Mouse (Mus musculus) forebrain, postnatal 0 days (tissue): ENCODE measurements at regions not wholly inside any gene's neighbourhood (a gene's known extent, or its start where the extent isn't known, plus 50 kb on each side); places are given as distances from the start of the nearest gene placed in this dataset.
"Not testable (repeated sequence)": the region's sequence is repeated elsewhere in the genome, so short reads cannot be mapped to it uniquely, and the experiment has no call there.

ENCODE experiments used
- ATAC-seq: fragments of 200-750 bp; cut with Nextera tagmentation; 2 replicates; pipeline ENCODE4 v1.8.0; 2017; ENCODE audit warnings: mild to moderate bottlenecking, moderate library complexity
- DNase-seq: peaks from one replicate; pipeline ENCODE4 v3.0.0-alpha.2; 2015
- H3K27ac ChIP-seq: fragments of 300-500 bp; sonication (generic); 2 replicates; pipeline ENCODE4 v1.5.1; 2014; ENCODE audit warnings: low read depth, mild to moderate bottlenecking, antibody characterized with exemption, low read length, moderate library complexity, mixed read lengths
- H3K27me3 ChIP-seq: fragments of 300-500 bp; sonication (generic); 2 replicates; pipeline ENCODE4 v1.6.1; 2014; ENCODE audit warnings: mild to moderate bottlenecking, low read length, mixed read lengths; ENCODE audit not compliant: insufficient read depth
- H3K36me3 ChIP-seq: fragments of 300-500 bp; sonication (generic); 2 replicates; pipeline ENCODE4 v1.6.1; 2014; ENCODE audit warnings: mild to moderate bottlenecking, moderate library complexity; ENCODE audit not compliant: insufficient read depth
- H3K4me1 ChIP-seq: fragments of 300-500 bp; sonication (generic); 2 replicates; pipeline ENCODE4 v1.6.1; 2014; ENCODE audit warnings: antibody characterized with exemption; ENCODE audit not compliant: insufficient read depth
- H3K4me2 ChIP-seq: fragments of 300-500 bp; sonication (generic); 2 replicates; pipeline ENCODE4 v1.6.1; 2014; ENCODE audit warnings: low read depth, mild to moderate bottlenecking, moderate library complexity
- H3K4me3 ChIP-seq: fragments of 300-500 bp; sonication (generic); 2 replicates; pipeline ENCODE4 v1.5.1; 2014; ENCODE audit warnings: low read depth, low read length, mixed read lengths
- H3K9ac ChIP-seq: fragments of 300-500 bp; sonication (generic); 2 replicates; pipeline ENCODE4 v1.6.1; 2014; ENCODE audit warnings: mild to moderate bottlenecking
- H3K9me3 ChIP-seq: fragments of 300-500 bp; sonication (generic); 2 replicates; pipeline ENCODE4 v1.6.1; 2016; ENCODE audit warnings: low read length
- CTCF ChIP-seq: sonication (generic); IDR thresholded peaks from 2 replicates; pipeline ENCODE4 v1.5.1; 2016; ENCODE audit warnings: antibody characterized with exemption, control low read depth, low read depth
- WGBS: fragments of 180-500 bp; shearing (Covaris S2); extraction: QIAGEN DNeasy Blood & Tissue Kit; methylation state at CpG from one replicate; pipeline ENCODE4 v1.1.7; 2014; 5-methylcytosine and 5-hydroxymethylcytosine counted together

DNA sequence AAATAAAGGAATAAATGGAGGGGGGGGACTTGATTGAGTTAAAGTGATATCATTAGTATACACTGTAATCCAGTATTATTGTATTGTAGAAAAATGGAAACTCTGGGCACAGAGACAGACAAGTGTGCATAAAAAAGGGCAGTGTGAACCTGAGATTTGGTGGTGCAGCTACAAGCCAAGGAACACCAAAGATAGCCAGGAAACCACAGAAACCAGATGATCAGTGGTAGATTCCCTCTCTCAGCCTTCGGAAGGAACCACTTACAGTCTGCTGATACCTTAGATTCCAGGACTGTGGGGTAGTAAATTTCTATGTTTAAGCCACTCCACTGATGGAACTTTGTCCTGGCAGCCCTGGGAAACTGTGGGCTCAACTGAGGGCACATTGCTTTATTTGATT, 97.1 kb downstream of the Phlda1 start:
- 95% methylated on average over 1 of the region's 1 CpGs for WGBS
- Histone ChIP-seq H3K4me2 (no peak overlapping the region), H3K36me3 (no peaks in the 10 kb centered on the region), H3K4me1 (0 out of 2 replicates have a peak, but pooled peaks cover 8% of the 10 kb centered on the region), H3K9me3 (no peaks in the 10 kb centered on the region), H3K4me3 (no peak overlapping the region), H3K9ac (no peak overlapping the region), H3K27ac (no peak overlapping the region), H3K27me3 (no peaks in the 10 kb centered on the region)
- ATAC-seq, result no peak
- no peak for DNase-seq
- no peak for TF ChIP-seq CTCF

DNA sequence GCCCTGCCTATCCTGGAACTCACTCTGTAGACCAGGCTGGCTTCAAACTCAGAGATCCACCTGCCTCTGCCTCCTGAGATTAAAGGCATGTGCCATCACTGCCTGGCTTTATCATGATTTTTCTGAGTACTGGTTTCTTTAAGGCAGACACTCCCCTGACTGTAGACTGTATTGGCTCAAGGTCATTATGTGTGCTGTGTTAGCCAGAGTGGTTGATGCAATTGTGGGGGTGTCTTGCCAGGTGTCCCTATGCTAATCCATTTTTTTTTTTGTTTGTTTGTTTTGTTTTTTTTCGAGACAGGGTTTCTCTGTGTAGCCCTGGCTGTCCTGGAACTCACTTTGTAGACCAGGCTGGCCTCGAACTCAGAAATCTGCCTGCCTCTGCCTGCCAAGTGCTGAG, 101.3 kb downstream of the Phlda1 start:
- ATAC-seq, H3K9ac ChIP-seq: not testable (repeated sequence)
- WGBS, result 84% methylated on average over 2 of the region's 2 CpGs

DNA sequence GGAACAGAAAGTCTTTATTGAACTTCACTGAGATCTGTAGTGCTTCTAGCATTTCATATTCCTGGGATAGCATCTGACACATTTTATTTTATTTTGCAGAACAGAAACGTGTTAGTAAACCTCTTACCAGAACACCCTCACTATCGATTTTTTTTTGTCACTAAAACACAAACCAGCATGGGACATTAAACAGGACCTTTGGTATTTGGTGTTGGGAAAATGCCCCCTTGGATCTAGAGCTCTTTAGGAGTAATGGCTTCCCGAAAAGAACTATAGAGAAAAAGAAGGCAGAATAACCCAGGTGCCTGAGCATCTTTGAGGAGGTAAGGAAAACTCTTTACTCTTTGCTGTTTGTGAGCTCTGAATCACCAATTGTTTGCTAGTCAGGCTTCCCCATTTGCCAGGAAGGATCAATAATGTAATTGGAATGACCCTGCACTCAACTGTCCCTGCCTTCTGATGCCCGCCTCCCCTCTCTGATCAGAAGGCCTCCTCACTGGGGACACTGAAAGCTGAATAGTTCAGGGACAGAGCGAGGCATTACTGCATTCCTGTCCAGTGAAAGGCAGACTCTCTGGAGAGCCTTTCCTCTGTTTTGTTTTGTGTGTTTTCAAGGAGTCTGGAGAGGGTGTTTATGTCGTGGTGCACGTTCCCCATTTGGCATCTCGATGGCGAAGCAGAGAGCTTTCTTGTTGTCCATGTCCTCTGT, 102.5 kb downstream of the Phlda1 start:
- Histone ChIP-seq H3K4me2 (no peak overlapping the region), H3K4me3 (no peak overlapping the region), H3K27me3 (no peaks in the 10 kb centered on the region), H3K9me3 (no peaks in the 10 kb centered on the region), H3K27ac (no peak overlapping the region), H3K36me3 (no peaks in the 10 kb centered on the region), H3K4me1 (no peaks in the 10 kb centered on the region), H3K9ac (no peak overlapping the region)
- 68% methylated on average over 9 of the region's 9 CpGs for WGBS
- DNase-seq, result no peak
- no peak for TF ChIP-seq CTCF
- no peak for ATAC-seq

More for the DNA sequence above, 101.3 kb downstream of the Phlda1 start:
- H3K9me3 ChIP-seq, H3K4me2 ChIP-seq, H3K4me3 ChIP-seq, DNase-seq, H3K27me3 ChIP-seq, H3K27ac ChIP-seq, H3K36me3 ChIP-seq, H3K4me1 ChIP-seq: not testable (repeated sequence)

DNA sequence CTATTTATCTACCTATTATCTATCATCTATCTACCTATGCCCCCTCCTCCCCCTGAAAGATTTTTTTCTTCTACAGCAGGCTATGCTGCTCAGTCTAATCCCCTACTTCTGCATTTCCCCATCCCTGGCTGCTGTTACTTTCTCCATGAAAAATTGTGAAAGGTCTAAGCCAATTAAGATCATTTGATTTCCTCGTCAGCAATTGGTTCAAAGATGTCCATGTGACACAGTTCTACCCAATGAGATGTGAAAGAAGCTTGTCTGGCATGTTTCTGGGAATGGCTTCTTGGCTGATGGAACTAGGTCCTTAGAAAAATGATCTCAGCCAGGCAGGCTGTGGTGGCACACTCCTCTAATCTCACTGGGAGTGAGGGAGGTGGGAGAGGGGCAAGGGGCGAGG, 103.8 kb downstream of the Phlda1 start:
- H3K4me1 ChIP-seq, result no peaks in the 10 kb centered on the region
- no peaks in the 10 kb centered on the region for H3K9me3 ChIP-seq
- no peak overlapping the region for H3K9ac ChIP-seq
- DNase-seq, result no peak
- WGBS, result 88% methylated on average over 2 of the region's 2 CpGs
- no peak overlapping the region for H3K4me2 ChIP-seq
- no peaks in the 10 kb centered on the region for H3K36me3 ChIP-seq
- TF ChIP-seq CTCF, result no peak
- H3K27ac ChIP-seq, result no peak overlapping the region
- H3K4me3 ChIP-seq, result no peak overlapping the region
- H3K27me3 ChIP-seq, result no peaks in the 10 kb centered on the region
- no peak for ATAC-seq

DNA sequence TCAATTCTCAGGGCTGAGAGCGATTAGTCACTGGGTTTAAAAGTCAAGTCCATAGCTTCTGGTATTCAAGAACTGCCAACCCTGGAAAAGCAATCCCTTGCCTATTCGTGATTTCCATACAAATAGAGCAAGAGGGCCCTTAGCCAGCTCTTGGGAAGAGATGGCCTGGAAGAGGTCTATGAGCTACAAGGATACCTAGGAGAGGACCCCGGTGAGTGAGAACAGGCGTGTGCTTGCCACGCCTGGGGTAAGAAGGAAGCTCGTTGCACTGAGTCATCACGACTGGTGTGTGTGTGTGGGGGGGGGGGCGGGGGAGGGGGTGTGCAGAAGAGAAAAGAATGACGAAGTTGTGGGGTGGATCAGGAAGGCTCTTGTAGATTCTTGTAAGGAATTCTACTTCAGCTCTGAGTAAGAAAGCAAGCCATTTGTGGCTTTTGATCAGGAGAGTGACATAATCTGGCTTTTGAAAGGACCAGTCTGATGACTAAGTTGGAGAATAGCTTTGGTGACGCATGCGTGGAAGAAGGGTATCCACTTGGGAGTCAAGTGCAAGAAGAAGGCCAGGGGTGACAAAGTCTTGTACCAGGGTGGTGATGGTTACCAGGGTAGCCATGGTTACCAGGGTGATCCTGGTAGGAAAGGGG, 113.7 kb downstream of the Phlda1 start:
- Histone ChIP-seq H3K9ac (no peak overlapping the region), H3K27ac (no peak overlapping the region), H3K4me2 (no peak overlapping the region), H3K9me3 (no peaks in the 10 kb centered on the region), H3K27me3 (no peaks in the 10 kb centered on the region), H3K4me3 (no peak overlapping the region), H3K36me3 (no peaks in the 10 kb centered on the region), H3K4me1 (no peaks in the 10 kb centered on the region)
- DNase-seq (no peak), ATAC-seq (no peak)
- TF ChIP-seq CTCF, result no peak
- 75% methylated on average over 11 of the region's 11 CpGs for WGBS

DNA sequence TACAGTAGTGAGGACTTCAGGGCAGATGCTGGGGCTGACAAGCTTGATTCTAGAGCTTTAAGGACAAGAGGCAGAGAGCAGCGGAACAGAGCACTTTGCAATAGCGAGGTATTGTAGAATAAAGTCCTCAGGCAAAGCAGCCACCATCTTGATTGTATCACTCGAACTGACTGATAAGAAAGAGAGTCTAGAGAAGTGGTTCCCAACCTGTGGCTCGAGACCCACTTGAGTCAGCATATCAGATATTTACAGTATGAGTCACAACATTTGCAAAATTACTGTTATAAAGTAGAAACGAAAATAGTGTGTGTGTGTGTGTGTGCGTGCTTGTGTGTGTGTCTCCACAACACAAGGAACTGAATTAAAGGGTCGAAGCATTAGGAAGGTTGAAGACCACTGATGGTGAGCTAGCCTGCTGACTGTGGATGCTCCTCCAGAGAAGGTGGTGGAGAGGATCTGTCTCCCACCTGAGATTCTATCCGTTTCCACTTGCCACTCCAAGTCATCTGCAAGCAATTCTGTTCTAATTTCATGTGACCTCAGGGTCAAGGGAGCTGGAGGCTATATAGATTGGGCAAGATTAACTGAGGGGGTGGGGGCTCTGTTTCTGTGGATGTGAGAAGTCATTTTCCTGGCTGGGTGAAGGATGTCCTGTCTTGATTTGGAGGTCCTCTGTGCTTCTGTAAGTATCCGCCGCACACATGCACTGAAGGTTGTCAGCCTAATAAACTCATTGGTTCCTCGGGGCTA, 115.0 kb downstream of the Phlda1 start:
- DNase-seq, result no peak
- ATAC-seq, result no peak
- Histone ChIP-seq H3K9ac (no peak overlapping the region), H3K27ac (no peak overlapping the region), H3K4me1 (no peaks in the 10 kb centered on the region), H3K27me3 (no peaks in the 10 kb centered on the region), H3K9me3 (no peaks in the 10 kb centered on the region), H3K4me3 (no peak overlapping the region), H3K4me2 (no peak overlapping the region), H3K36me3 (no peaks in the 10 kb centered on the region)
- whole genome bisulfite sequencing, result 87% methylated on average over 11 of the region's 11 CpGs
- TF ChIP-seq CTCF, result no peak

DNA sequence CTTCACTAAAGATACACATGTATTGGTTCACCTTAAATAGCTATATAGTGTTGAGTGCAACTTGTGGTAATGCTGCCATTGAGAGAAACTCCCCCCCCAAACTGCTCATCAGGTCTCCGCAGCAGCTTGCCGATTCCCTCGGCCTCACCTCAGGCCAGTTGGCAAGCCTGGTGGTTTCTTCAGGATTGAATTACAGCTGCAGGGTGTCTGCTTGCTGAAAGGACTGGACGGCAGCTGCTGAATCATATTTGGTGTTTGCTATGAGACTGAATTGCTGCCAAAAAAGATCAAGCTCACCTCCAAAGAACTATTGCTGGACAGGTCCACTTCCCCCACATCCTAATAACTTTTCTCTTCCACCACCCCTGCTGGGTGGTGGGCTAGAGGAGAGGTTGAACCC, 116.7 kb downstream of the Phlda1 start:
- Histone ChIP-seq H3K4me2 (no peak overlapping the region), H3K4me3 (no peak overlapping the region), H3K4me1 (no peaks in the 10 kb centered on the region), H3K27ac (no peak overlapping the region), H3K9ac (no peak overlapping the region), H3K36me3 (no peaks in the 10 kb centered on the region), H3K27me3 (no peaks in the 10 kb centered on the region), H3K9me3 (no peaks in the 10 kb centered on the region)
- 43% methylated on average over 4 of the region's 4 CpGs for WGBS
- no peak for ATAC-seq
- DNase-seq, result no peak
- TF ChIP-seq CTCF, result no peak
